Mouse (Mus musculus) MEL (cell line): ENCODE data around the gene Fam184a.

ENCODE experiments used
- CTCF ChIP-seq, 3 experiments: IDR thresholded peaks in 2 of 3; conservative IDR thresholded peaks in 1 of 3; 2 replicates each; pipeline ENCODE4 v1.5.1; 2011 to 2012; ENCODE audit warnings: low read length in 3 of 3, low read depth in 2 of 3, mild to moderate bottlenecking in 2 of 3, improper control_type of control experiment in 1 of 3, inconsistent platforms in 1 of 3, mixed read lengths in 1 of 3, moderate library complexity in 1 of 3; ENCODE audit not compliant: control insufficient read depth in 1 of 3, insufficient read depth in 1 of 3, poor library complexity in 1 of 3, severe bottlenecking in 1 of 3
- EP300 ChIP-seq, 2 experiments: IDR thresholded peaks; 2 replicates each; pipeline ENCODE4 v1.6.1; 2011; ENCODE audit warnings: improper control_type of control experiment in 2 of 2, low read length in 2 of 2, low read depth in 1 of 2, mild to moderate bottlenecking in 1 of 2
- KAT2A ChIP-seq: conservative IDR thresholded peaks from 2 replicates; pipeline ENCODE4 v1.6.1; 2012; ENCODE audit warnings: low read depth, low read length, improper control_type of control experiment, inconsistent platforms
- MAFK ChIP-seq: IDR thresholded peaks from 2 replicates; pipeline ENCODE4 v1.6.1; 2011; ENCODE audit warnings: low read depth, mild to moderate bottlenecking, low read length, improper control_type of control experiment, borderline replicate concordance
- MEF2A ChIP-seq: IDR thresholded peaks from 2 replicates; pipeline ENCODE4 v1.6.1; 2014; ENCODE audit warnings: low read depth, mild to moderate bottlenecking, inconsistent platforms, low read length, improper control_type of control experiment; ENCODE audit not compliant: poor library complexity, insufficient replicate concordance, severe bottlenecking; ENCODE audit errors: extremely low read depth
- MYC ChIP-seq: IDR thresholded peaks from 2 replicates; pipeline ENCODE4 v1.6.1; 2011; ENCODE audit warnings: low read depth, mild to moderate bottlenecking, low read length, improper control_type of control experiment, moderate library complexity
- POLR2A ChIP-seq, 2 experiments: IDR thresholded peaks; 2 replicates each; pipeline ENCODE4 v1.6.1; 2011 to 2012; ENCODE audit warnings: low read length in 2 of 2, mild to moderate bottlenecking in 2 of 2, control low read depth in 1 of 2, improper control_type of control experiment in 1 of 2, low read depth in 1 of 2, moderate library complexity in 1 of 2; ENCODE audit not compliant: control insufficient read depth in 1 of 2, insufficient read depth in 1 of 2, poor library complexity in 1 of 2
- POLR2AphosphoS2 ChIP-seq: IDR thresholded peaks from 2 replicates; pipeline ENCODE4 v1.6.1; 2011; ENCODE audit warnings: low read length, improper control_type of control experiment
- SMC3 ChIP-seq: IDR thresholded peaks from 2 replicates; pipeline ENCODE4 v1.6.1; 2011; ENCODE audit warnings: low read depth, low read length, improper control_type of control experiment
- TAL1 ChIP-seq: IDR thresholded peaks from 2 replicates; pipeline ENCODE4 v1.6.1; 2012; ENCODE audit warnings: mild to moderate bottlenecking, inconsistent platforms, low read length, moderate library complexity, mixed read lengths
- TCF12 ChIP-seq: IDR thresholded peaks from 2 replicates; pipeline ENCODE4 v1.6.1; 2014; ENCODE audit warnings: low read depth, mild to moderate bottlenecking, inconsistent platforms, low read length, improper control_type of control experiment, moderate library complexity
- UBTF ChIP-seq: IDR thresholded peaks from 2 replicates; pipeline ENCODE4 v1.6.1; 2012; ENCODE audit warnings: low read depth, mild to moderate bottlenecking, inconsistent platforms, low read length, improper control_type of control experiment, moderate library complexity, borderline replicate concordance; ENCODE audit not compliant: insufficient read depth
- USF1 ChIP-seq: IDR thresholded peaks from 2 replicates; pipeline ENCODE4 v1.6.1; 2014; ENCODE audit warnings: low read depth, mild to moderate bottlenecking, inconsistent platforms, low read length, improper control_type of control experiment, moderate library complexity
- ZKSCAN1 ChIP-seq: IDR thresholded peaks from 2 replicates; pipeline ENCODE4 v1.6.1; 2012; ENCODE audit warnings: low read depth, mild to moderate bottlenecking, inconsistent platforms, low read length, improper control_type of control experiment, moderate library complexity

DNA sequence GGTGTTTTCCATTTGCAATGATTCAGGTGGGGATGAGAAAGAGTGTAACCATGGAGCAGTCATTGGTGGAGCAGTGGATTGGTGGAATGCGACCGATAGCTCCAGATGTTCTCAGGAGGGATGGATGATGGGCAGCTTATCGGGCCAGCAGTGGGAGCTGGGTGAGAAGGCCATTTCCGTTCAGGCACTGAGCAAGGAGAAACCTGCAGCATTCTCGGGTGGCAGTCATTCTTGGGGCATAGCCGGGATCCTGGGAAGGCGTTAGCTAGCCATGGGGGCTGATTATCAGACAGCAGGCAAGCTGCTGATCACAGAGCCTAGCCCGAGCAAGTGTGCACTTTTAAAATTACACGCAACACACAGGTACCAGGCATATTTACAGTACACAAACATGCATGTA, 46.4 kb downstream of the Fam184a start:
- TF ChIP-seq CTCF (IDR thresholded peaks at IDR 0.05 in 2 of 3, conservative IDR thresholded peaks at IDR 0.05 in 1 of 3; ENCODE audit: control insufficient read depth in 1 of 3, insufficient read depth in 1 of 3, low read depth in 2 of 3, low read length in 3 of 3, poor library complexity in 1 of 3, severe bottlenecking in 1 of 3) (no peak), TAL1 (no peak), UBTF (no peak), MAFK (no peak), EP300 (IDR thresholded peaks at IDR 0.05; ENCODE audit: low read depth in 1 of 2, low read length in 2 of 2) (no peak), ZKSCAN1 (no peak), POLR2A (IDR thresholded peaks at IDR 0.05; ENCODE audit: control insufficient read depth in 1 of 2, insufficient read depth in 1 of 2, low read depth in 1 of 2, low read length in 2 of 2, poor library complexity in 1 of 2) (no peak), USF1 (no peak), POLR2AphosphoS2 (no peak), MYC (no peak), KAT2A (no peak), TCF12 (no peak), SMC3 (no peak), MEF2A (no peak)
